Comparison of ENCODE assay signal across 7 mouse cellular contexts in genomic region chr12:87267682-87268081, GRCm38 (mm10). TPM values are rescaled to one million over a fixed set of nuclear protein-coding genes. Genes with fewer than 3 reads are reported as not detected.
DNase-seq lines count a peak whose midpoint lies in the region; ATAC-seq lines count a peak whose summit lies in the region.

No protein-coding gene starts in this region.

- H3K9me3 ChIP-seq in forebrain, embryonic 12.5 days, result no peaks in the 10 kb centered on the region

- WGBS in forebrain, embryonic 12.5 days, result 33% methylated on average over 4 of the region's 4 CpGs

- peak overlapping the region; percentile 92 for H3K9ac ChIP-seq in forebrain, embryonic 12.5 days

- peak overlapping the region; percentile 74 for H3K4me3 ChIP-seq in forebrain, embryonic 12.5 days (replicated peaks)

- ATAC-seq in forebrain, embryonic 12.5 days (ENCODE audit: low FRiP score), result no peak

- peaks cover 49% of the 10 kb centered on the region for H3K36me3 ChIP-seq in forebrain, embryonic 12.5 days (replicated peaks)

- peaks cover 22% of the 10 kb centered on the region for H3K4me1 ChIP-seq in forebrain, embryonic 12.5 days

- no peak overlapping the region for H3K27ac ChIP-seq in forebrain, embryonic 12.5 days

- H3K4me2 ChIP-seq in forebrain, embryonic 12.5 days, result peak overlapping the region; percentile 74

- DNase-seq in urinary bladder, postnatal 14 days (ENCODE audit: low spot score), result peak; percentile 19
- no peak for DNase-seq in urinary bladder, adult 2 months (ENCODE audit: low spot score)
- DNase-seq in c-Kit-negative CD71-positive TER-119-positive erythroid progenitor cells, embryonic 14.5 days (ENCODE audit: low read depth, low spot score), result peak; percentile 48
- DNase-seq in kidney, adult 9 months, result peak; percentile 25
- peak; percentile 30 for DNase-seq in lung, postnatal 36 days
- DNase-seq in layer of hippocampus, adult 9-10 months (ENCODE audit: low spot score), result no peak

- no peaks in the 10 kb centered on the region for H3K27me3 ChIP-seq in forebrain, embryonic 12.5 days

RNA-seq across cellular contexts. Expression of gene Ahsa1, which starts 1.4 kb away (rescaled TPM):
- 165 and 175 TPM in 2 replicates for polyA plus RNA-seq in urinary bladder, adult 2 months (2012; rRNA removed)
- 204 and 205 TPM in 2 replicates for polyA plus RNA-seq in forebrain, embryonic 12.5 days (2016; fragmentation: Nextera tagmentation; extraction: Ambion mirVana)

RNA-seq across cellular contexts. Expression of gene Vipas39, which starts 1.6 kb away (rescaled TPM):
- polyA plus RNA-seq in urinary bladder, adult 2 months (2012; rRNA removed), result 37.7 and 39.7 TPM in 2 replicates
- 59.7 and 62.0 TPM in 2 replicates for polyA plus RNA-seq in forebrain, embryonic 12.5 days (2016; fragmentation: Nextera tagmentation; extraction: Ambion mirVana)

RNA-seq across cellular contexts. Expression of gene Noxred1, which starts 29.1 kb away (rescaled TPM):
- 0.68 and 0.73 TPM in 2 replicates for polyA plus RNA-seq in urinary bladder, adult 2 months (2012; rRNA removed)
- 0.73 and 1.1 TPM in 2 replicates for polyA plus RNA-seq in forebrain, embryonic 12.5 days (2016; fragmentation: Nextera tagmentation; extraction: Ambion mirVana)

RNA-seq across cellular contexts. Expression of gene Ism2, which starts 31.8 kb away (rescaled TPM):
- polyA plus RNA-seq in urinary bladder, adult 2 months (2012; rRNA removed), result 0.26 and 0.44 TPM in 2 replicates
- polyA plus RNA-seq in forebrain, embryonic 12.5 days (2016; fragmentation: Nextera tagmentation; extraction: Ambion mirVana), result 1.2 and 1.8 TPM in 2 replicates

Comparison
In these comparisons a context has a peak if more than half of its experiments do, and no peak if none do; other contexts are left out.
1. DNase-seq: peak in urinary bladder, postnatal 14 days (single experiment), c-Kit-negative CD71-positive TER-119-positive erythroid progenitor cells, embryonic 14.5 days (single experiment), kidney, adult 9 months (single experiment) and lung, postnatal 36 days (single experiment); none in urinary bladder, adult 2 months (single experiment) and layer of hippocampus, adult 9-10 months (single experiment).